Mouse (Mus musculus) heart, postnatal 0 days (tissue): ENCODE measurements around the gene Slfn5.

Experiments
- CTCF ChIP-seq: IDR thresholded peaks from 2 replicates; pipeline ENCODE4 v1.5.1; 2016; ENCODE audit warnings: antibody characterized with exemption, control low read depth, low read depth
- EP300 ChIP-seq: IDR thresholded peaks from 2 replicates; pipeline ENCODE4 v1.6.1; 2016; ENCODE audit warnings: antibody characterized with exemption, low read depth

DNA sequence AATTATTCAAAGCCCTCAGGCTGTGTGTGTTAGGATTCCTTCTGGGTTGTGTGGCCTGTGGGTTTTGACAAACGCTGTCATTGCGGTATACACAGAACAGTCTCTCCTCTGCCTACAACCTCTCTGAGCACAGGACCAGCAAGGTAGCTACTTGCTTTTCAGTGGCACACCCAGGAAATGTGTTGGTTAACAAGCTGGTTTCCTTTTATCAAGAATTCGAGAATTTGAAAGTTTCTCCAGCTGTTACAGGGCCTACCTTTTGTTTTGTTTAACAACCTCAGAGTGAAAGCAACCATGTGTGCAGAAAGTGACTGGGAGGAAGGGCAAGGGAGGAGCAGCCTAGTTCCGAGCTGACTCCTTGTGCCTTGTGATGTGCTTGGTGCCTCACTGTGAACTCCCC lies 3.7 kb upstream of the Slfn5 start:
- TF ChIP-seq CTCF (no peak), EP300 (no peak)
